Mouse (Mus musculus) lung, postnatal 10 days (tissue): ENCODE measurements around the gene Sox30.

Experiments used
- DNase-seq: peaks from one replicate; pipeline ENCODE4 v3.0.0; 2021

The Sox30 gene

GRCm38 (mm10) chr11:46056770-46057411, 76.8 kb downstream of the Sox30 start:
- DNase-seq: peak; percentile 67

GRCm38 (mm10) chr11:46058011-46058410, 77.9 kb downstream of the Sox30 start:
- peak; percentile 27 for DNase-seq

GRCm38 (mm10) chr11:46058916-46059315, 78.8 kb downstream of the Sox30 start:
- no peak for DNase-seq

GRCm38 (mm10) chr11:46059887-46060650, 80.0 kb downstream of the Sox30 start:
- peak; percentile 59 for DNase-seq

GRCm38 (mm10) chr11:46060651-46061020, 80.5 kb downstream of the Sox30 start:
- peak; percentile 58 for DNase-seq

- DNase-seq: no peak
These were observed 81.8 kb downstream of the Sox30 start for GRCm38 (mm10) chr11:46061776-46062445.

GRCm38 (mm10) chr11:46062569-46062968, 82.5 kb downstream of the Sox30 start:
- no peak for DNase-seq

- peak; percentile 75 for DNase-seq
These were observed 83.1 kb downstream of the Sox30 start for GRCm38 (mm10) chr11:46062993-46063731.

GRCm38 (mm10) chr11:46064767-46065166, 84.7 kb downstream of the Sox30 start:
- peak; percentile 73 for DNase-seq

- peak; percentile 93 for DNase-seq
These were observed 85.3 kb downstream of the Sox30 start for GRCm38 (mm10) chr11:46065201-46066011.
